Mouse (Mus musculus) bone marrow, adult 2 months (tissue): ENCODE results near the gene Plac8. TPM values are rescaled to one million over a fixed set of nuclear protein-coding genes. Genes with fewer than 3 reads are reported as not detected.

Source experiments
- H3K27ac ChIP-seq: fragments of 200-500 bp; 2 replicates; pipeline ENCODE4 v1.5.1; 2012; ENCODE audit warnings: low read depth, mild to moderate bottlenecking, control low read depth, inconsistent platforms, low read length; ENCODE audit not compliant: control insufficient read depth, poor library complexity, insufficient read depth
- H3K4me1 ChIP-seq: fragments of 200-500 bp; 2 replicates; pipeline ENCODE4 v1.6.1; 2011; ENCODE audit warnings: low read length; ENCODE audit not compliant: control insufficient read depth, insufficient read depth
- H3K4me3 ChIP-seq: fragments of 200-500 bp; replicated peaks from 2 replicates; pipeline ENCODE3; 2011; ENCODE audit warnings: mild to moderate bottlenecking, low read depth, low read length, control low read depth; ENCODE audit not compliant: control insufficient read depth
- CTCF ChIP-seq: fragments of 200-500 bp; IDR thresholded peaks from 2 replicates; pipeline ENCODE4 v1.5.1; 2011; ENCODE audit warnings: low read length, control low read depth; ENCODE audit not compliant: control insufficient read depth, insufficient read depth
- POLR2A ChIP-seq: fragments of 200-500 bp; IDR thresholded peaks from 2 replicates; pipeline ENCODE4 v1.6.1; 2011; ENCODE audit warnings: low read depth, mild to moderate bottlenecking, control low read depth, low read length, borderline replicate concordance; ENCODE audit not compliant: control insufficient read depth
- WGBS: fragments of 180-500 bp; shearing (Covaris S2); methylation state at CpG from one replicate; pipeline ENCODE4 v1.1.7; 2018; 5-methylcytosine and 5-hydroxymethylcytosine counted together
- polyA plus RNA-seq: library from polyadenylated mRNA; stranded (reverse); fragments of >200 nt; gene quantifications from 2 replicates; pipeline ENCODE4 v1.2.4, GENCODE M21; 2011; ENCODE audit warnings: low replicate concordance; ENCODE audit not compliant: missing spikeins, insufficient read depth, insufficient read length

Plac8 gene
- polyA plus RNA-seq, 1 experiment = 141 TPM

DNA sequence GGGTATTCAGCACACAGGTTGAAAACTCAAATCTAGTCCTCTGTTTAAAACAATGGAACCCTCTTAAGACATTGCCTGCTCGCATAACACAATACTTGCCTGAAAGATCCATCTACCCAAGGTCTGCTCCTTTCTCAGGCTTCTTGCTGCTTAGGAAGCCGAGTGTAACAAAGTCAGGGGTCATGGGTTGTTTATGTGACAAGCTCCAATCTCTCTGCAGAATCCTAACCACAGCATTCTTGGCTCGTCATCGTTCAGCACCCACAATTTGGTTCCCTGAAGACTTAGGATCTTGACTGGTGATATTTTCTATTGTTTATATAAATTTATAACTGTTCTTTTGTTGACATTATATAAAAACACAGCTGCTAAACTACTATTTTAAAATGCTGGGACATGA, 32.0 kb upstream of the Plac8 start:
- WGBS = 22% methylated on average over 4 of the region's 4 CpGs
- H3K27ac ChIP-seq = no peak overlapping the region
- H3K4me3 ChIP-seq = no peak overlapping the region
- no peak for TF ChIP-seq CTCF
- no peak for TF ChIP-seq POLR2A
- H3K4me1 ChIP-seq = no peaks in the 10 kb centered on the region

DNA sequence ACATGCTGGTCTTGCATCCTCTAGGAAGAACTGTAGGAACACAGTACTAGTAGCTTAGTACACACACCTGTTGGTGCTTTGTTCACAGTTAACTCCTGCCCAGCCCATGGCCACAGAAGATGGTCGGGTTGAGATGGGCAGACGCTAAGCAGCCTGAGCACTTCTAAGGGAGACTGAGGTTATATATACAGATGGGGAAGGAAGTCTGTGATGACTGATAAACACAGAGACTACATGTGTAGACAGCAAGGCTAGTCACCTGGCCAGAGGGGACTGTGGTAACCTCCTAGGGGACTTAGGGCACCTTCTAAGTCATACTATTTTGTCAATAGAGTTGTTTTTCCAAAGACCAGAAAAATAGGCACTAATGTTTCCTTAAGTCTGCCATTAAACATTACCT, 29.8 kb upstream of the Plac8 start:
- peaks cover 2% of the 10 kb centered on the region for H3K4me1 ChIP-seq
- H3K4me3 ChIP-seq = no peak overlapping the region
- H3K27ac ChIP-seq = no peak overlapping the region
- TF ChIP-seq CTCF (no peak), POLR2A (no peak)
- 13% methylated on average over 2 of the region's 2 CpGs for WGBS

DNA sequence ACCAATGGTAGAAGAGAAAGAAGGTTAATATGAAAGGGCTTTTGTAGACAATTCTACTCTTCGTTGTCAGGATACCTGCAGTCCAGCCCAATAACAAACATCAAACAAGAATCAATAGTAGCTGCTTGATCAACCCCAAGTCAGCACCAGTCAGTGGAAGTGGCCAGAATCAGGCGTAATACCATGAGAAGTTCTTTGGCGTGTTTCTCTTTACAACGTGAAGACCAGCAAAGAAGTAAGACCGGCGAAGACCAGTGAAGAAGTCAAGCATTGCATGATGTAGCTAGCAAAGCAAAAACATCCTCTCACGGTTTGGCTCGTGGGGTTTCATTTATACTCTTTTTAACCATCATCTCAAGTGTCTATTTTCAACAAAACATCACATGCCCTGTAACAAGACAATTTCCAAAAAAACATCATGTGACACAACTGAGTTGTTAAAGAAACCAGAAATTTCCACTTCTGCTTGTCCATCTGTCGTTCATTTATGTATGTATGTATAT, 27.0 kb upstream of the Plac8 start:
- peaks cover 2% of the 10 kb centered on the region for H3K4me1 ChIP-seq
- TF ChIP-seq CTCF = no peak
- TF ChIP-seq POLR2A = no peak
- H3K4me3 ChIP-seq = no peak overlapping the region
- WGBS = 81% methylated on average over 9 of the region's 9 CpGs
- no peak overlapping the region for H3K27ac ChIP-seq

DNA sequence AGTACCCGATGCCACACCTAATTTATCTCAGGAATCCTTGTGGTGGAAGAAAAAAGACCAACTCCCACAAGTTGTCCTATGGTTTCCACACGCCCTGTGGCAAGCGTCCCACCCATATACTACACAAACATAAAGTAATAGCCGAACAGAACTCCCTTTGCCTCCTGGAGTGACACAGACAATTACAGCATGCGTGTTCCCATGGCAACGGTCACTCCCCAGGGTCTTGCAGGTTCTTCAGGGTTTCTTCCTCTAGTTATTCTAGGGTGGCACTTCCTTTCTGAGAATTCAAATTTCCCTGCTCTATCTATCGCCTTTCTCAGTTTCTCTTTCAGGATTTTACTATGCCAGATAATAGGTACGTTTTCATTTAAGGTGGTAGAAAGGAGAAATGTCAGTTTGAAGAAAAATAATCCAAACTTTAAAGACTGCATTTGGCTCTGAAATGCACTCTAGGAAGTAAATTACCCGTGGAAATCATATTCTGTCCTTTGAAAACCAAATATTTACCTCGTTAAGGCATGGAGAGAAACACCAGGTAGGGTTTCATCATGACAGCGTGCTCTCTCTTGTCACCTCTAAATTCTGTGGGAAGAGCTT, 25.9 kb upstream of the Plac8 start:
- no peak overlapping the region for H3K4me3 ChIP-seq
- peaks cover 2% of the 10 kb centered on the region for H3K4me1 ChIP-seq
- no peak for TF ChIP-seq CTCF
- no peak for TF ChIP-seq POLR2A
- H3K27ac ChIP-seq = no peak overlapping the region
- 26% methylated on average over 11 of the region's 11 CpGs for WGBS

GRCm38 (mm10) chr5:100595999-100596398, 24.0 kb upstream of the Plac8 start:
- TF ChIP-seq CTCF = no peak
- TF ChIP-seq POLR2A = no peak
- Histone ChIP-seq H3K4me3 (no peak overlapping the region), H3K27ac (no peak overlapping the region), H3K4me1 (peaks cover 2% of the 10 kb centered on the region)
- 74% methylated on average over 6 of the region's 6 CpGs for WGBS

DNA sequence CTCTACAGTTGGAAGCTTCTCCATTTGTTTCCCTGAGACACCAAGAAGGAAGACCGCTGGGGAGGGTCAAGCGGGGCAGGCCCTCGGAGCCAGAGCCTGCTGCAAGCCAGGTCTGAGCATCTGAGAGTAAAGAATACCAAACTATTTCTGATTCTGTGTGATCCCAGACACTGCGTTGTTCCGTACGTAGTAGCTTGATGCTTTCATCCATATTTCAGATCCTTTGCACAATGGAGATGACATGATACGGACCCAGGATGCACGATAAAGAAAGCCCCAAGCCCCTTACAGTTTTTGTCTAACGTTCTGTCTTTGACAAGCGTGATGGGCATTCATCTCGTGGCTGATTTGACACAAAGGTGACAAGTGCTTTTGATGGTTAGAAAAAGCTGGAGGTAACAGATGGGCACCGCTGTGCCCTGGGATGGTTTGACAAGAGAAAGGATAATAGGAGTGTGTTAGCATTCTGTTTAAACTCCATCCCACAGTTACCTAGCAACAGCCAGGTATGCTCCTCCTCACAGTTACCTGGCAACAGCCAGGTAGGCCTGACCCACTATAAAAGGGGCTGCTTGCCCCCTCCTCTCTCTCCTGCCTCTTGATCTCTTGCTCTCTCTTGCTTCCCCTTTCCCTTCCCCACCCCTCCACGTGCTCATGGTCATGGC, 22.9 kb upstream of the Plac8 start:
- TF ChIP-seq CTCF (no peak), POLR2A (no peak)
- H3K4me1 ChIP-seq = peaks cover 2% of the 10 kb centered on the region
- 86% methylated on average over 13 of the region's 13 CpGs for WGBS
- no peak overlapping the region for H3K27ac ChIP-seq
- no peak overlapping the region for H3K4me3 ChIP-seq

DNA sequence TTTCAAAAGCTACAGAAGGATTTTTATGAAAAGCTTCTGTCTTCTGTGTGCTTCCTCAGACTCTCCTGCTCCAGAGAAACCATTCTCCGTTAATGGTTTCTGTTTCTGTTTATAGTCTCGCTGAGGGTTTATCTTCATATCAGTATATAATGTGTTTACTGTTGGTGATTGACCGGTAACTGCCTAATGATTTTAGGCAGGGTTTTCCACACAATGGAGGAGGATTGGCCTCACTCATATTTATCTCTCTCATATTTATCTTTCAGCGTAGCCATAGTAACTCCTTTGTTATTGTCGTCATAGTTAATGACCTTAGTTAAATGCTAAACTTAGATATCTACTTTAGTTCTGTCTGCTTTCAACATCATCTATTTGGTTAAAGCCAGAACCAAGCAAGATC, 18.5 kb upstream of the Plac8 start:
- 36% methylated on average over 5 of the region's 5 CpGs for WGBS
- H3K27ac ChIP-seq = no peak overlapping the region
- peaks cover 5% of the 10 kb centered on the region; the same call in 1 of the 2 replicates for H3K4me1 ChIP-seq
- TF ChIP-seq POLR2A = no peak
- TF ChIP-seq CTCF = no peak
- H3K4me3 ChIP-seq = no peak overlapping the region

- Histone ChIP-seq H3K4me3 (no peak overlapping the region), H3K4me1 (peaks cover 11% of the 10 kb centered on the region; the same call in 1 of the 2 replicates), H3K27ac (no peak overlapping the region)
- WGBS = 2% methylated on average over 2 of the region's 2 CpGs
- TF ChIP-seq POLR2A (no peak), CTCF (no peak)
Measured at GRCm38 (mm10) chr5:100587626-100588025, 15.6 kb upstream of the Plac8 start.

DNA sequence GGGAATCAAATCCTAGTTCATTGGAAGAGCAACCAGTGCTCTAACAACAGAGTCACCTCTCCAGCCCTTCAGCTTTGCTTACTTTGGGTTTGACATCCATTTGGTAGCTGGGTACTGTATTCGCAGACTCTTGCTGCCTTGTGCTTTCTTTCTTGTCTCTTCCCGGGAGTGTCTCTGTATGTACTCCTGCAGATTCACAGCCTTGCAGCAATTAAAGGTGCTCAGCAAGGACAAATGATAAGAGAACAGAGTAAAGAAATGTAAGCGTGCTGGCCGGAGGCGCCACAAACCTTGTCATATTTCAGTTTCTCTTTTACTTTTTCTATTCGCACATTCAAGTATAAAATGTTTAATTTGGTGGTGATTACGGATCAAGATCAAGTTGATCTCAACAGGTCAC, 15.1 kb upstream of the Plac8 start:
- TF ChIP-seq CTCF = no peak
- TF ChIP-seq POLR2A = no peak
- H3K4me1 ChIP-seq = peaks cover 11% of the 10 kb centered on the region; the same call in 1 of the 2 replicates
- no peak overlapping the region for H3K4me3 ChIP-seq
- no peak overlapping the region for H3K27ac ChIP-seq
- WGBS = 68% methylated on average over 7 of the region's 7 CpGs
